Mouse (Mus musculus): Measurements from ENCODE around the gene Gm20741. TPM values are rescaled to one million over a fixed set of nuclear protein-coding genes. Genes with fewer than 3 reads are reported as not detected.

The Gm20741 gene
- polyA plus RNA-seq (2014; fragmentation: Nextera tagmentation; extraction: Ambion mirVana), result not detected in 2 replicates

DNA sequence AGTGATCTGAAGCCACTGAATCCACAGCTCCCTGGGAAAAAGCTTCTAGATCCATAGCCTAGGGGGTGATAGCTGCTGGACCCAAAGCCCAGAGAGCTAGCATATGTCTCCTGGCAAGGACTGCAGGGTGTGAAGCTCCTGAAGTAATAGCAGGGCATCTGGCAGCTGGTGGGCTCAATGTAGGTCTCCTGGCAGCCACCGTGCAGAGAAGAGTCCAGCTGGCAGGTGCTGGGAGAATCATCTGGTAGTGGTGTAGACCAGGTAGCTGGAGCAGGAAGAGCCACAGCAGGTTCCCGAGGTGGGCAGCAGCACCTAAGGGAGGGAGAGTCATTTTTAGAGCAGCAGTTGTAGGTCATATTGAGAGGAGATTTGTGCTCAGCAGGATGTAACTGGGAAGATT, at the start of gene Gm20741:
Gm20741 (minus strand) TSS at position 394 of the 400 bp plus-strand sequence.
- H3K4me3 ChIP-seq (ENCODE audit: low read depth, low read length), result no peak within 1 kb of the TSS
- H3K9me3 ChIP-seq (replicated peaks; ENCODE audit: control insufficient read depth, low read length), result no peaks in the 10 kb centered on the region
- no peak for ATAC-seq (replicated peaks; ENCODE audit: insufficient number of reproducible peaks, low FRiP score, low TSS enrichment)
- no peaks in the 10 kb centered on the region for H3K36me3 ChIP-seq (ENCODE audit: control insufficient read depth, insufficient read depth, low read length)
- H3K4me2 ChIP-seq, result no peak within 1 kb of the TSS
- no peaks in the 10 kb centered on the region for H3K4me1 ChIP-seq (ENCODE audit: control insufficient read depth, insufficient read depth, low read length)
- no peak within 1 kb of the TSS for H3K9ac ChIP-seq (ENCODE audit: low read depth, low read length)
- H3K27me3 ChIP-seq (ENCODE audit: control insufficient read depth, insufficient read depth, low read length), result no peaks in the 10 kb centered on the region
- 74% methylated on average over 2 of the region's 2 CpGs for WGBS (ENCODE audit: insufficient replicate concordance)
- H3K27ac ChIP-seq (ENCODE audit: low read depth, low read length), result no peak within 1 kb of the TSS

DNA sequence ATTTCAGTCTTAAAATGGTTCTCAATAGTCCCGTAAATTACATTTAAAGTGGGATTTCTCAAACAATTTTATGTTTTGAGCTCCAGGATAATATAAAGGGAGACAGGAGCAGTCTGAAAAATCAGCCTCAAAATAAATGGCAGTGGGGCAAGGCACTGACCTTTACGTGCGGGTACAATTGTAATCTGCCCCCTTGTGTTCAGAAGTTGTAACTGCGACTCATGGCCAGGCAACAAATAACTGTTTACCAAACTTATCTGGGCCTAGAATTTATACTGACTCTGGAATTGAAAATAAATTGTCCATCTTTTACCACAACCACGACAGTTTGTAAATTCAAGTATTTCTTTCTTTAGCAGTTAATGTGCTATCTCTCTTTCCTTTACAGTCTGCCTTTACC, 39.4 kb upstream of the Gm20741 start:
- no peak overlapping the region for H3K4me3 ChIP-seq (ENCODE audit: low read depth, low read length)
- no peak overlapping the region for H3K27ac ChIP-seq (ENCODE audit: low read depth, low read length)
- H3K9me3 ChIP-seq (replicated peaks; ENCODE audit: control insufficient read depth, low read length), result no peaks in the 10 kb centered on the region
- WGBS (ENCODE audit: insufficient replicate concordance), result 14% methylated on average over 5 of the region's 5 CpGs
- no peak overlapping the region for H3K9ac ChIP-seq (ENCODE audit: low read depth, low read length)
- no peaks in the 10 kb centered on the region for H3K27me3 ChIP-seq (ENCODE audit: control insufficient read depth, insufficient read depth, low read length)
- H3K4me1 ChIP-seq (ENCODE audit: control insufficient read depth, insufficient read depth, low read length), result no peaks in the 10 kb centered on the region
- no peaks in the 10 kb centered on the region for H3K36me3 ChIP-seq (ENCODE audit: control insufficient read depth, insufficient read depth, low read length)
- H3K4me2 ChIP-seq, result no peak overlapping the region
- ATAC-seq (replicated peaks; ENCODE audit: insufficient number of reproducible peaks, low FRiP score, low TSS enrichment), result no peak

DNA sequence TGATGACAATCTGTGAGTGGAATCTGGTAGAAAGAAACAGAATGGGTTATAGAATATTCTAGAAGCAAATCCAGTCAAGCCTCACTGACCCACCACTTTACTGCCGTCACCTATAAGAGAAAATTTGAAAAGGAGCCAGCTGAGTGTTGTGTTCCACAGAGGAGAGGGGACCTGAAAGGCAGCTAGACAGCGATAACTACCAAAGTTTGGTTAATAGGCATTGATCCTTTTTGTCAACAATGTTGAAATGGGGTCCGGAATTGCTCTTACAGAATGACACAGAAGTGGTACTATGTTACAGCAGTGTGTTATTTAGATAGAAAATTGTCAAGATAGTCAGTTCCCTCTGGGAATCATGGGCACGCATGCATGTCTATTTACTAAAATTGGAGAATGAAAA, 36.5 kb upstream of the Gm20741 start:
- H3K27ac ChIP-seq (ENCODE audit: low read depth, low read length), result no peak overlapping the region
- ATAC-seq (replicated peaks; ENCODE audit: insufficient number of reproducible peaks, low FRiP score, low TSS enrichment), result no peak
- 81% methylated on average over 4 of the region's 4 CpGs for WGBS (ENCODE audit: insufficient replicate concordance)
- no peaks in the 10 kb centered on the region for H3K9me3 ChIP-seq (replicated peaks; ENCODE audit: control insufficient read depth, low read length)
- no peak overlapping the region for H3K4me2 ChIP-seq
- H3K27me3 ChIP-seq (ENCODE audit: control insufficient read depth, insufficient read depth, low read length), result no peaks in the 10 kb centered on the region
- no peaks in the 10 kb centered on the region for H3K36me3 ChIP-seq (ENCODE audit: control insufficient read depth, insufficient read depth, low read length)
- H3K9ac ChIP-seq (ENCODE audit: low read depth, low read length), result no peak overlapping the region
- H3K4me3 ChIP-seq (ENCODE audit: low read depth, low read length), result no peak overlapping the region
- no peaks in the 10 kb centered on the region for H3K4me1 ChIP-seq (ENCODE audit: control insufficient read depth, insufficient read depth, low read length)

DNA sequence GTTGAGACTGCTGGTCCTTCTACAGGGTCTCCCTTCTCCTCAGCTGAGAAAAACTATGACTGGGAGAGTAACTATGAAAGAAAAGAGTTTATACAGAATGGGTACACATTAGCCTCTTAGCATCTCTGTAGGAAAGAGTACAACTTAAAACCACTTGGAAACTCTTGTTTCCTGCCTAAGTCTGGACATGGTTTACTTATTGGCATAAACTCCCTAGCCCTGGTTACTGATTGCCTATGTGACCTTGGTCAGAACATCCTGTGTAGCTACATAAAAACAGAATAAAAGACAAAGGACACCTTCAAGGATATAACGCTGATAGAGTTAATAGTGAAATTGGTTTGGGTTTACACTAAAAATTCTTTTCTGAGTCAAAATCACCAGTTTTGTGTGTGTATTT, 35.3 kb upstream of the Gm20741 start:
- H3K4me1 ChIP-seq (ENCODE audit: control insufficient read depth, insufficient read depth, low read length), result no peaks in the 10 kb centered on the region
- no peak overlapping the region for H3K27ac ChIP-seq (ENCODE audit: low read depth, low read length)
- H3K4me2 ChIP-seq, result no peak overlapping the region
- no peak overlapping the region for H3K4me3 ChIP-seq (ENCODE audit: low read depth, low read length)
- no peaks in the 10 kb centered on the region for H3K9me3 ChIP-seq (replicated peaks; ENCODE audit: control insufficient read depth, low read length)
- H3K27me3 ChIP-seq (ENCODE audit: control insufficient read depth, insufficient read depth, low read length), result no peaks in the 10 kb centered on the region
- 80% methylated on average over 1 of the region's 1 CpGs for WGBS (ENCODE audit: insufficient replicate concordance)
- no peak overlapping the region for H3K9ac ChIP-seq (ENCODE audit: low read depth, low read length)
- ATAC-seq (replicated peaks; ENCODE audit: insufficient number of reproducible peaks, low FRiP score, low TSS enrichment), result no peak
- no peaks in the 10 kb centered on the region for H3K36me3 ChIP-seq (ENCODE audit: control insufficient read depth, insufficient read depth, low read length)

DNA sequence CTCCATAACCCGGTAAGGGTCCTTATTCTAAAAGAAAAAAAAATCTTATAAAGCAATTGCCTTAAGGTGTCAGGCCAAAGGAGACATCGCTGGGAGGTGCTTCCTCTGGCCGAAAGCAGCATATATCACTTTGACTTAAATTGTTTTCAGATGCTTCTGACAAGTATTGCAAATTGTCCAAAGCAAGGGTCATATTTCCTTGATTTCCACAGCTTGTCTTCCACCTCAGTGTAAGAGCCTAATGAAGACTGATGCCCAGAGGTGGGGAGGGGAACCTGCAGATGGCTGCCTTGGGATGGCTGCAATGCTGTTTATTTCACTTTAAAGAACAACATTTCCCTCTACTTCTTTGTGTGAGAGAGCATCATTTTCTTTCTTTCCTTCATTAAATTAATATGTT, 15.0 kb upstream of the Gm20741 start:
- no peak for ATAC-seq (replicated peaks; ENCODE audit: insufficient number of reproducible peaks, low FRiP score, low TSS enrichment)
- Histone ChIP-seq H3K27me3 (ENCODE audit: control insufficient read depth, insufficient read depth, low read length) (no peaks in the 10 kb centered on the region), H3K4me3 (ENCODE audit: low read depth, low read length) (no peak overlapping the region), H3K4me2 (no peak overlapping the region), H3K9ac (ENCODE audit: low read depth, low read length) (no peak overlapping the region), H3K9me3 (replicated peaks; ENCODE audit: control insufficient read depth, low read length) (no peaks in the 10 kb centered on the region), H3K36me3 (ENCODE audit: control insufficient read depth, insufficient read depth, low read length) (no peaks in the 10 kb centered on the region), H3K4me1 (ENCODE audit: control insufficient read depth, insufficient read depth, low read length) (no peaks in the 10 kb centered on the region), H3K27ac (ENCODE audit: low read depth, low read length) (no peak overlapping the region)
- WGBS (ENCODE audit: insufficient replicate concordance), result 70% methylated on average over 3 of the region's 3 CpGs

DNA sequence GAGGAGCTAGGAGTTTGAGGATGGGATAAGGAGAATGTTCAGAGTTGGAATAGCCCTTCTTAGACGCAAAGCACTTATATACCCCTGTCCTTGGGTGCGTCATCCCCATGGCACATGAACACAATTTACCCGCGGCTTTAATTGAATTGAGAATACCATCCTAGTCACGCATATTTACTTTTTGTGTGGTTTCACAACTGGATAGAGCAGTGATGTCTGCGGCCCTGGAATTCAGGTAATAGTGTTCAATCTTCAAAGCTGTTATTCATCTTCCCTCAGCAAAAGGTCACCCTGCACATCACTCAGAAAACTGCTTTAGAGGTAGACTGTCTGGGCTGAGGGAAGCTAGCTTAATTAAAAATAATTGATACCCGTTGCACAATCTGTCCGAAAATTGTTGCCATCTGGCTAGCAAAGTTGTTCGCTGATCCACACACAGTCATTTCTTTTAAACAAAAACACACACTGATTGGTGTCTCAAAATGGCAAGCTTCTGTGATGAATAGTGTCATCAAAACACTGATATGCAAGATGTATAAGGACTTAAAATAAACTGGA, 14.2 kb upstream of the Gm20741 start, which contains the start of gene Krtap14:
Krtap14 (minus strand) TSS at position 51 of the 558 bp plus-strand sequence.
- Histone ChIP-seq H3K4me2 (no peak within 1 kb of the TSS), H3K4me1 (ENCODE audit: control insufficient read depth, insufficient read depth, low read length) (no peaks in the 10 kb centered on the region), H3K36me3 (ENCODE audit: control insufficient read depth, insufficient read depth, low read length) (no peaks in the 10 kb centered on the region), H3K27ac (ENCODE audit: low read depth, low read length) (no peak within 1 kb of the TSS), H3K27me3 (ENCODE audit: control insufficient read depth, insufficient read depth, low read length) (no peaks in the 10 kb centered on the region), H3K9ac (ENCODE audit: low read depth, low read length) (no peak within 1 kb of the TSS), H3K4me3 (ENCODE audit: low read depth, low read length) (no peak within 1 kb of the TSS), H3K9me3 (replicated peaks; ENCODE audit: control insufficient read depth, low read length) (no peaks in the 10 kb centered on the region)
- 76% methylated on average over 9 of the region's 9 CpGs for WGBS (ENCODE audit: insufficient replicate concordance)
- ATAC-seq (replicated peaks; ENCODE audit: insufficient number of reproducible peaks, low FRiP score, low TSS enrichment), result no peak

DNA sequence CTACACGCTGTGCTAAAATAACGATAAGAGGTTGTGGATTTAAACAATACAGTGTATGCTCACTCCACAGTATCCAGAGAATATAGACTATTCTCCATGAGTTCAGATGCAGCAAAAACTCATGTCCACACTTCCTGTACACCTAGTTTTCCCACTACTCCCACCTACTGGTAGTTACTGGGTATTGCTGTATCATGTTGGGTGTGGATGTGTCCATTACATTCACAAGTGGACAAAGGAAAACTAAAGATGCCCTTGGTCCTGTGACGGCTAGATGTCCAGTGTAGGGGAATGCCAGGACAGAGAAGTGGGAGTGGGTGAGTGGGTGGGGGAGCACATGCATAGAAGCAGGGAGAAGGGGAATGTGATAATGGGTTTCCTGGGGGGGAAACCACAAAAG, 11.7 kb upstream of the Gm20741 start:
- H3K4me3 ChIP-seq (ENCODE audit: low read depth, low read length), result no peak overlapping the region
- no peak for ATAC-seq (replicated peaks; ENCODE audit: insufficient number of reproducible peaks, low FRiP score, low TSS enrichment)
- H3K4me2 ChIP-seq, result no peak overlapping the region
- H3K27me3 ChIP-seq (ENCODE audit: control insufficient read depth, insufficient read depth, low read length), result no peaks in the 10 kb centered on the region
- no peaks in the 10 kb centered on the region for H3K4me1 ChIP-seq (ENCODE audit: control insufficient read depth, insufficient read depth, low read length)
- no peaks in the 10 kb centered on the region for H3K36me3 ChIP-seq (ENCODE audit: control insufficient read depth, insufficient read depth, low read length)
- WGBS (ENCODE audit: insufficient replicate concordance), result 73% methylated on average over 3 of the region's 3 CpGs
- no peaks in the 10 kb centered on the region for H3K9me3 ChIP-seq (replicated peaks; ENCODE audit: control insufficient read depth, low read length)
- H3K27ac ChIP-seq (ENCODE audit: low read depth, low read length), result no peak overlapping the region
- no peak overlapping the region for H3K9ac ChIP-seq (ENCODE audit: low read depth, low read length)

DNA sequence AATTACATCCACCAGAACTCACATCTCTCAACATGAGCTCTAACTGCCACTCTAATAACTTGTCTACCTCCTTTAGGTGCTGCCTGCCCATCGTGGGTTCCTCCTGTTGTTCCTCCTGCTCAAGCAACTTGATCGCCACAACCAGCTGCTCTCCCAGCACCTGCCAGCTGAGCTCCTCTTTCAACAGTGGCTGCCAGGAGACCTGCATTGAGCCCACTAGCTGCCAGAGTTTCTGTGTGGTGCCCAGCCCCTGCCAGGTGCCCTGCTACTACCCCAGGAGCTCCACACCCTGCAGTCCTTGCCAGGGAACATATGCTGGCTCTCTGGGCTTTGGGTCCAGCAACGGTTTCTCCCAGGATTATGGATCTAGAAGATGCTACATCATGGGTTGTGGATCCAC, 8.0 kb upstream of the Gm20741 start, which contains the start of gene Krtap15:
Krtap15 (plus strand) TSS at position 150 of the 400 bp plus-strand sequence.
- H3K27me3 ChIP-seq (ENCODE audit: control insufficient read depth, insufficient read depth, low read length), result no peaks in the 10 kb centered on the region
- no peaks in the 10 kb centered on the region for H3K4me1 ChIP-seq (ENCODE audit: control insufficient read depth, insufficient read depth, low read length)
- no peak for ATAC-seq (replicated peaks; ENCODE audit: insufficient number of reproducible peaks, low FRiP score, low TSS enrichment)
- H3K9ac ChIP-seq (ENCODE audit: low read depth, low read length), result no peak within 1 kb of the TSS
- H3K9me3 ChIP-seq (replicated peaks; ENCODE audit: control insufficient read depth, low read length), result no peaks in the 10 kb centered on the region
- no peak within 1 kb of the TSS for H3K4me3 ChIP-seq (ENCODE audit: low read depth, low read length)
- 77% methylated on average over 3 of the region's 3 CpGs for WGBS (ENCODE audit: insufficient replicate concordance)
- H3K36me3 ChIP-seq (ENCODE audit: control insufficient read depth, insufficient read depth, low read length), result no peaks in the 10 kb centered on the region
- no peak within 1 kb of the TSS for H3K27ac ChIP-seq (ENCODE audit: low read depth, low read length)
- H3K4me2 ChIP-seq, result no peak within 1 kb of the TSS

DNA sequence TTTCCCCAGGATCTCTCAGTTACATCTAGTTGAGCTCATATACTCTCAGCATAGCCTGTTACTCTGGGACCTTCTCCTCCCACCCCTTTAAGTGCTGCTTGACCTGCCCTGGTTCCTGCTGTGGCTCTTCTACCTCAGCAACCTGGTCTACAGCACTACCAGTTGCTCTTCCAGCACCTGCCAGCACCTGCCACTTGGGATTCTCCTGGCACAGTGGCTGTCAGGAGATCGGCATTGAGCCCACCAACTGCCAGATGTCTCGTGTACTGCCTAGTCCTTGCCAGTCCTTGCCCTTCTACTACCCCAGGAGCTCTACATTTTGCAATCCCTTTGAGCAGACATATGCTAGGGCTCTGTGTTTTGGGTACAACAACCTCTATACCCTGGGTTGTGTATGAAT, 25.2 kb downstream of the Gm20741 start:
- WGBS (ENCODE audit: insufficient replicate concordance), result 74% methylated on average over 2 of the region's 2 CpGs
- Histone ChIP-seq H3K36me3 (ENCODE audit: control insufficient read depth, insufficient read depth, low read length) (no peaks in the 10 kb centered on the region), H3K27ac (ENCODE audit: low read depth, low read length) (no peak overlapping the region), H3K27me3 (ENCODE audit: control insufficient read depth, insufficient read depth, low read length) (no peaks in the 10 kb centered on the region), H3K4me2 (no peak overlapping the region), H3K4me3 (ENCODE audit: low read depth, low read length) (no peak overlapping the region), H3K9me3 (replicated peaks; ENCODE audit: control insufficient read depth, low read length) (no peaks in the 10 kb centered on the region), H3K4me1 (ENCODE audit: control insufficient read depth, insufficient read depth, low read length) (no peaks in the 10 kb centered on the region), H3K9ac (ENCODE audit: low read depth, low read length) (no peak overlapping the region)
- no peak for ATAC-seq (replicated peaks; ENCODE audit: insufficient number of reproducible peaks, low FRiP score, low TSS enrichment)

All from heart, embryonic 11.5 days (tissue).